Mouse (Mus musculus) hindbrain, embryonic 15.5 days (tissue): ENCODE data around the gene Notch3. TPM values are rescaled to one million over a fixed set of nuclear protein-coding genes. Genes with fewer than 3 reads are reported as not detected.

Experiments used
- ATAC-seq: fragments of 200-750 bp; cut with Nextera tagmentation; 2 replicates; pipeline ENCODE4 v1.8.0; 2017; ENCODE audit warnings: low read depth, moderate number of reproducible peaks, moderate TSS enrichment; ENCODE audit not compliant: low FRiP score
- H3K27ac ChIP-seq: fragments of 300-500 bp; sonication (generic); replicated peaks from 2 replicates; pipeline ENCODE4 v1.5.1; 2015; ENCODE audit warnings: mild to moderate bottlenecking, inconsistent platforms
- H3K27me3 ChIP-seq: fragments of 300-500 bp; sonication (generic); 2 replicates; pipeline ENCODE4 v1.6.1; 2015; ENCODE audit warnings: control low read depth, inconsistent platforms
- H3K36me3 ChIP-seq: fragments of 300-500 bp; sonication (generic); 2 replicates; pipeline ENCODE4 v1.6.1; 2015; ENCODE audit warnings: control low read depth, inconsistent platforms
- H3K4me1 ChIP-seq: fragments of 300-500 bp; sonication (generic); replicated peaks from 2 replicates; pipeline ENCODE4 v1.6.1; 2015; ENCODE audit warnings: control low read depth, inconsistent platforms
- H3K4me2 ChIP-seq: fragments of 300-500 bp; sonication (generic); 2 replicates; pipeline ENCODE4 v1.6.1; 2015; ENCODE audit warnings: moderate library complexity, mild to moderate bottlenecking, inconsistent platforms
- H3K4me3 ChIP-seq: fragments of 300-500 bp; sonication (generic); 2 replicates; pipeline ENCODE4 v1.5.1; 2015; ENCODE audit warnings: mild to moderate bottlenecking, inconsistent platforms
- H3K9ac ChIP-seq: fragments of 300-500 bp; sonication (generic); 2 replicates; pipeline ENCODE4 v1.6.1; 2015; ENCODE audit warnings: inconsistent platforms
- H3K9me3 ChIP-seq: fragments of 300-500 bp; sonication (generic); 2 replicates; pipeline ENCODE4 v1.6.1; 2016; ENCODE audit warnings: control low read depth, inconsistent platforms
- WGBS: fragments of 180-500 bp; shearing (Covaris S2); methylation state at CpG from one replicate; pipeline ENCODE4 v1.1.7; 2015; 5-methylcytosine and 5-hydroxymethylcytosine counted together
- polyA plus RNA-seq: library from polyadenylated mRNA; unstranded; fragments of >200 nt; fragmentation: Nextera tagmentation; extraction: Ambion mirVana; gene quantifications from 2 replicates; pipeline ENCODE4 v1.2.1, GENCODE M21; 2015

Notch3 gene
- polyA plus RNA-seq, 1 experiment from 2014 or later: 10.5 TPM

DNA sequence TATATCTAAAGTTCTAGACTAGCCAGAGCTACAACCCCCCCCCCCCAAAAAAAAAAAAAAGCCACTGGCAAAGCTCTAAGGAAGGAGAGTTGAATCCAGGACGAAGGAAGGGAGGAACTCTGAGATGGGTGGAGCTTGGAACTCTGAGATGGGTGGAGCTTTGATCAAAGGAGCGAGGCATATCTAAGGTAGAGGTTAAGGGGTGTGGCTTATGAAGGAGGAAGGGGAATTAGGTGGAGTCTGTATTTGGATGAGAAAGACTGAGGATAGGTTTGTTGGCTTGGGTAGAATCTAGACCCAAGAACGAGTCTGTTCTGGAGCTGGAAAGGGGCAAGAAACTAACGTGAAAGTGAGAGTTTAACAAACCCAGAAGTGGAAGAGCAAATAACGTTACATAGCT lies 23.2 kb upstream of the Notch3 start:
- Histone ChIP-seq H3K4me1 (peaks cover 11% of the 10 kb centered on the region), H3K27me3 (peaks cover 15% of the 10 kb centered on the region), H3K9ac (no peak overlapping the region), H3K27ac (no peak overlapping the region), H3K4me3 (peak overlapping the region; percentile 43), H3K4me2 (peak overlapping the region; percentile 92), H3K36me3 (no peaks in the 10 kb centered on the region), H3K9me3 (no peaks in the 10 kb centered on the region)
- no peak for ATAC-seq
- 20% methylated on average over 5 of the region's 5 CpGs for WGBS

DNA sequence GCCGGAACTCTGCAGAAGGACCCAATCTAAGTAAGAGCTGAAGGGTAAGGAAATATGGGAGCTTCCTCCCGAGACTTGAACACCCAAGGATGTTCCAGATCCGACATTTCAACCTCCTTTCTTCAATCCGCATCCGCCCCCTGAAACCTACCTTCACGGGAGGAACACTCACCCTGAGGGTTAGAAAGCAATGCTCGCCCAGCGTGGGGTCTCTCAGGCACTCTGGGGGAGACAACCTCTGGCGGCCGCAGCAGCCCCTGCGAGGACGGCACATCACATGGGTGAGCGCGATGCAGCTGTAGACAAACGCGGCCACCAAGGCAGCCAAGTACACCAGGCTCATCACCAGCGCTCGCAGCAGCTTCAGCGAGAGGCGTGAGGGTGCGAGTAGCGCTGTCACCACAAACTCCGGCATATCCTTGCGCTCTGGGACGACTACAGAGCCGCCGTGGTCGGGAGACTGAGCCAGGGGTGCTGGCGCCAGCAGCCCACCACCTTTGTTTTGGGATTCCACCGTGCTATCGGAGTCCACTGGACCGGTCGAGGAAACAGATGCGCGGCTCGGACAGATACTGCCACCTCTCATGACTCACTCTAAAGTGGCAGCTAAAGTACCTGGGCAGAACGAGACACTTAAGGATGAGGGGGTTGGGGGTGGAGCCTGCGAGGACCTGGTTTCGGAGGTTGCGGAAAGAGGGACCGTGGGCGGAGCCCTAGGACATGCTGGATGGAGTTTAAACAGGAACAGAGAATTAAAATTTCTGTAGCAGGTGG lies 22.4 kb upstream of the Notch3 start, which contains the start of gene Ephx3:
Ephx3 (minus strand) TSS at position 687 of the 774 bp plus-strand sequence.
- H3K4me1 ChIP-seq: peaks cover 11% of the 10 kb centered on the region
- H3K9me3 ChIP-seq: no peaks in the 10 kb centered on the region
- no peaks in the 10 kb centered on the region for H3K36me3 ChIP-seq
- peak; percentile 77 for ATAC-seq
- peak within 1 kb of the TSS; percentile 43 for H3K4me3 ChIP-seq
- peak within 1 kb of the TSS; percentile 92 for H3K4me2 ChIP-seq
- 7% methylated on average over 42 of the region's 42 CpGs for WGBS
- peaks cover 15% of the 10 kb centered on the region for H3K27me3 ChIP-seq
- H3K27ac ChIP-seq: no peak within 1 kb of the TSS
- H3K9ac ChIP-seq: peak within 1 kb of the TSS; percentile 33

DNA sequence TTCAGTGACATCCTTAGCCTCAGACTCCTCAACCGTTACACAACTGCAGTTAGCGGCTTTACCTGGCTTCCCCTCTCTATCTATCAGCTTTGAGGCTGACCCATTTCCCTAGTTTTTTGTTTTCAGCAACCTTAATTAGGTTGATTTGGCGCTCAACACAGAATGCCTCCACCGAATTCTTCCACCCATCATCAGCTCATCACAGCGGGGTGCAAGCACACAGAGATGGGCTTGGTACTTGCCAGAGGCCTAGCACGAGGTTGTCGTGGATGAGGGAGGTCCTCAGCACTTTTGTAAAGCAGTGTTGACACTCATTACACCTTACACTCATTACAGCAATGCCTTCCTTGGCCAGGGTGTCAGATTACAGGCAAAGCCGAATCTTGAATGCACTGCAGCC lies 16.4 kb upstream of the Notch3 start:
- Histone ChIP-seq H3K27me3 (no peaks in the 10 kb centered on the region), H3K27ac (no peak overlapping the region), H3K9ac (no peak overlapping the region), H3K4me1 (peaks cover 18% of the 10 kb centered on the region), H3K9me3 (no peaks in the 10 kb centered on the region), H3K4me2 (no peak overlapping the region), H3K36me3 (no peaks in the 10 kb centered on the region), H3K4me3 (no peak overlapping the region)
- 35% methylated on average over 8 of the region's 8 CpGs for WGBS
- ATAC-seq: no peak

DNA sequence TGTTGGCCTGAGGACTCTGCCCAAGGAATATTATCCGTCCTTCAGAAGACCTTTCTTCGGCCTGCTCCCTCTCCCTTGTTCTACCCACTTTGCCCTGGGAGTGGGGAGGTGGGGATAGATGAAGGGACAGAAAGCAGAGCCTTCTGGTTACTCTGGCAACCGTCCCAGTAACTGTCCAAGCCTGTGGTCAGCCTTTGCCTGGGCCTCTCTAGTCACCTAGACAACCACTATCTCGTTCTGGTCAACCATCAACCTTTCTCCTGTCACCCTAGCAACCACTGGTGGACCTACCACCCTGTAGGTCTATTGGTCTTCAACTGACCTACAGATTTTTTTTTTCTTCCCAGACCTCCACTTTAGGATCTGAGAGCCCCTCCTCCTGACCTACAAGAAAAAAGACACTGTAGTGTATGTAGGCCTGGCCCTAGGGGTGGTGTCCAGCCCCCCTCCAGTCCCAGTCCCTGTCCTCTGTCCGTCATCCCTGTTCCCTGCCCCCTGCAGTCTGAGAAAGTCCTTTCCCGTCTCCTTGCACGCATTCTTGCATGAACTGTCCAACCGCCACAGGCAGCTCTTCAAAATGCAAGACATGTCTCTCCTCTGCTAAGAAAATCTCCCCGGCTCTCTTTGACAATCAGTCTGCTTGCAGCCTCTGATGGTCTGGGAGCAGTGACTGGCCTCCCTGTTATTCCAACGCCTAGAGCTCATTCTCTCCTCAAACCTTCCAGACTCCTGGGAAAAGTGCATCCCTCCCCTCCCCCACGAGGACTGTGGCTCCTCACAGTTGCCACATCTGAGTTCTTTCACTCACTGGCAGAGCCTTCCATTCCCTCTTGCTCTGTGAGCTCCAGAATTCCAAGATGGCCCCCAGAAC lies 13.2 kb upstream of the Notch3 start:
- Histone ChIP-seq H3K4me3 (no peak overlapping the region), H3K4me2 (no peak overlapping the region), H3K27me3 (no peaks in the 10 kb centered on the region), H3K27ac (peak overlapping the region; percentile 79), H3K9ac (no peak overlapping the region), H3K4me1 (peaks cover 18% of the 10 kb centered on the region), H3K9me3 (no peaks in the 10 kb centered on the region), H3K36me3 (no peaks in the 10 kb centered on the region)
- WGBS: 12% methylated on average over 11 of the region's 11 CpGs
- ATAC-seq: peak; percentile 90

DNA sequence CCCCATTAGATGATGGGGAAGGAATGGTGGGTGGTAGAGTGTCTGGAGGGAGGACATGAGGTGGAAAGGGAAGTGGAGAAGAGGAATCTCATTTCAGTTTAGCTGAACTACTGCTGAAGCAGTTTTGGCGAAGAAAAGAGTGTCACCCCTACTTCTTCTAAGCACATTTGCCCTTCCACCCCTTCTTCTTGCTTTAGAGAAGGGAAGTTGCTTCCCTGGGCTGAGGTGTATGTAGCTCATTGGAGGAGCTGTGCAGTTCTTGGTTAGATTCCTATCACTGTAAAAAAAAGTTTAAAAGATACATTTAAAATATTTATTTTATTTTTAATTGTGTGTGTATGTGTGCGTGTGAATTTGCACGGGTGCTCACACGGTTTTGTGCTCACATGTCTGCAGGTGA lies 10.3 kb upstream of the Notch3 start:
- Histone ChIP-seq H3K36me3 (no peaks in the 10 kb centered on the region), H3K9ac (no peak overlapping the region), H3K9me3 (no peaks in the 10 kb centered on the region), H3K27ac (no peak overlapping the region), H3K4me2 (no peak overlapping the region), H3K27me3 (no peaks in the 10 kb centered on the region), H3K4me3 (no peak overlapping the region), H3K4me1 (peaks cover 18% of the 10 kb centered on the region)
- ATAC-seq: no peak
- WGBS: 96% methylated on average over 4 of the region's 4 CpGs

DNA sequence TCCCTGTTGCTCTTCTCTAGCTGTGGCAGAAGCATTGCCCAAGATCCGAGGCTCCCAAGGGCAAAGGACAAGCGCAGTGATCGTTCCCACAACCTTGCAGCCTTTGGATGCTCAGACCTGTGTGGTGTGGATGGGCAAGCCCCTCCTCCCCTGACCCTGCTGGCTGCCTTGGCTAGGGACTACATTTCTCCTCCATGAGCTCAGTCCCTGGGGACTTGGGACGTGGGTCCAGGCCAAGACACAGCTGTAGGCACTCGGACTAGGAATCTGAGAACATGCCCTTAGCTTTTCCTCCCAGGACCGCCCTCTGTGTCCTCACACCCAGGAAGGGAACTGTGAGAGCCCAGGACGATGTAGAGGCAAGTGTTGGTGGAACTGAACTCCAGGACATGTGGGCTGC lies 6.5 kb upstream of the Notch3 start:
- H3K4me1 ChIP-seq: no peaks in the 10 kb centered on the region
- ATAC-seq: no peak
- no peak overlapping the region for H3K9ac ChIP-seq
- no peak overlapping the region for H3K4me3 ChIP-seq
- no peaks in the 10 kb centered on the region for H3K9me3 ChIP-seq
- H3K27me3 ChIP-seq: no peaks in the 10 kb centered on the region
- WGBS: 68% methylated on average over 7 of the region's 7 CpGs
- no peak overlapping the region for H3K27ac ChIP-seq
- H3K4me2 ChIP-seq: no peak overlapping the region
- H3K36me3 ChIP-seq: no peaks in the 10 kb centered on the region

DNA sequence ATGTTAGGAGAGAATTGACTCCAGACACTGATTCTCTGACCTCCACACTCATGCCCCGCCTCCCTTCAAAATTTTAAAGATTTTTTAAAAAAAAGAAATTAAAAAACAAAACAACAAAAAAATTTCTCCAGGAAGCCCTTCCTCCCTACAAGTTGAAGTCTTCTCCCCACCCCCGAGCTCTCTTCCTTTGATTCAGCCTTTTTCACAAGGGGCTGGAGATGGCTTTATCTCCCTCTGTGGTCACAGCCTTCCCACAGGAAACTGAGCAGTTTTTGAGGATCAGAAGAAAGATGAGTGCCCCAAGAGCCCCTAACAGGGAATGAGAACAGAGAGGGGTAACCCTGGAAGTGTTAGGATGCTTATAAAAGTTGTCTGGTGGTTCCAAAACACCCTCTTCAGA lies 5.8 kb upstream of the Notch3 start:
- Histone ChIP-seq H3K27ac (no peak overlapping the region), H3K4me1 (no peaks in the 10 kb centered on the region), H3K4me2 (no peak overlapping the region), H3K27me3 (no peaks in the 10 kb centered on the region), H3K9ac (no peak overlapping the region), H3K4me3 (no peak overlapping the region), H3K36me3 (no peaks in the 10 kb centered on the region), H3K9me3 (no peaks in the 10 kb centered on the region)
- 92% methylated on average over 2 of the region's 2 CpGs for WGBS
- no peak for ATAC-seq

DNA sequence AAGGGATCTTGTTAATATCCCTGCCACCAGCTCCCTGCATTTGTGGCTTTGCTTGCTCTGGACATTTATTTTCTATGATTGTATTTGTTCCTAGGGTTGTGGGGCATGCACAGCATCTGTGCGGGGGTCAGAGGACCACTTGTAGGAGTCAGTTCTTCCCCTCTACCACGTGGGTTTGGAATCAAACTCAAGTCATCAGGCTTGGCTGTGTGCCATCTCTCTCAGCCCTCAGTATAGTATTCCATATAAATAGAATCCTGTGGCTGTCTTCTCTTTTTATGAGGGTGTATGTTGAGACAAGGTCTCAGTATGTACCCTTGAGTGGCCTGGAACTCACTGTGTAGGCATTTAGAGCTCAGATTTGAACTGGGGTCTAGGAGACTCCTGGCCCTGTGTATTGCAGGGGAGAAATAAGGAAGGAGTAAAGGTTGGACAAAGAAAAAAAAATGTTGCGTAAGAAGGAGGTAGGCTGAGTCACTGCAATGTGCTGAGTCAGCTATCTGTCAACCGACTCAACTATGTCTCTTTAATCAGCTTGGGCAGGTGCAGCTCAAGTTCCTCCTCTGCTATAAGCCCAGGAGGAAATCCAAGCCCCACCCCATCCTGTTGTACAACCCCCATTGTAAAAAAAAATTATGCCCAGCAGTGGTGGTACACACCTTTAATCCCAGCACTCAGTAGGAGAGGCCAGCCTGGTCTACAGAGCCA lies 3.0 kb upstream of the Notch3 start:
- H3K27ac ChIP-seq: no peak overlapping the region
- no peaks in the 10 kb centered on the region for H3K36me3 ChIP-seq
- no peak overlapping the region for H3K4me2 ChIP-seq
- no peak overlapping the region for H3K9ac ChIP-seq
- H3K9me3 ChIP-seq: no peaks in the 10 kb centered on the region
- 77% methylated on average over 4 of the region's 4 CpGs for WGBS
- no peak for ATAC-seq
- peaks cover 22% of the 10 kb centered on the region for H3K4me1 ChIP-seq
- no peaks in the 10 kb centered on the region for H3K27me3 ChIP-seq
- H3K4me3 ChIP-seq: no peak overlapping the region

DNA sequence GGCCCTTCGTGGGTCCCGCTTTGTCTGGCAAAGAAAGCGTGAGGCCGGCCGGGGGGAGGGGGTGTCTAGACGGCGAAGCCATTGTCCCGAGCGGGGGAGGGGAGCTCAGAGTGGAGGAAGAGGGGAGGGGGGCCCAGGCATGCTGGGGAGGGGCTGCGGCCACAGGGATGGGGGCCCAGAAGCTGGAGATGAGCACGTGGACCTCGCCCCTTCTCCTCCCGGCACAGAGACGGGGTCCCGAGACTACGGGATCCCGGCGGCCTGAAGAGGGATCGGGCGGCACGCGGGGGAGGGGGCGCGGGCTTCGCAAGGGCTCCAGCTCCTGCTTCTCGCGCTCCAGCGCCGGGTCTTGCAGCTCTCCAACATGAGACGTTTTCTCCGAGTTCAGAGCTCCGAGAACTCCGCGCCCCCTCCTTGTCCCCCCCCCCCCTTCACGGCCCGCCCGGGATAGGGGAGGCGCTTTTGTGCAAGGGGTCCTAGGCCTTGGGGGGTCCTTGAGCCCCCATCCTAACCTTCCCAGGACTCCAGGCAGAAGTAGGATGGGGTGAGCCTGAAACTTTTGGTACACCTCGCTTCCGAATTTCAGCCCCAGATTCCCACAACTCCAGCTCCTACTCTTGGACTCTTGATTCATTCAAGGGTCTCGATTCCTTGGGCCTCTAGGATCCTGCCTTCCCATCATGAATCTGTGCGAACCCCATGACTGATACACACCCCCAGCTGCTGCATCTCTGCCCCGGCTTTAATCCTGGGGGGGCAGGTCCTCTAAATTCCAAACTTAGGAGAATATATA lies 653 bp downstream of the Notch3 start:
- ATAC-seq: peak; percentile 36
- peaks cover 43% of the 10 kb centered on the region for H3K4me1 ChIP-seq

DNA sequence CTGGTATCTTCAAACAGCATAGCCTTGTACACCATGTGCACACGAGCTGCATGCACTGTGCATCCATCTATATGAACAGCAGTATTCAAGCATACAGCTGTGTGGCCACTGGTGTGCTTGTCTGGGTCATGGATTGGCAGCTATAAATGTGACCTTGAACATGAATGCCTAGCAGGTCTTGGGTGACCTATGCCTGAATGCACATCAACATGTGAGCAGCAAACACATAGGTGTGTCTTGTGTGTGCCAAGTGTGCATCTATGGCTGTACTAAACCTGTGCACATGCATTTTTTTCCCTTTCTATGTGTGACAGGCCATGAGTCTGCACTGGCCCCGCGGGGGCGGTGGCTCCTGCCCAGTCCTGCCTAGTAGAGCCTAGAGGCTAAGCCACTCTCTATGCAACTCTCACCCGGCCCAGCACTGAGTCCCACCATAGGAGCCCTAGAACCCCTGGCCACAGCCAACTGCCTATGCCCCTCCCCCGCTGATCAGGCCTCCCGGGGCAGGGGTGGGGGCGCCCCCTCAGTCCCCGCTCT lies 1.3 kb downstream of the Notch3 start:
- peaks cover 43% of the 10 kb centered on the region for H3K4me1 ChIP-seq
- WGBS: 2% methylated on average over 7 of the region's 9 CpGs

More for the DNA sequence above, 653 bp downstream of the Notch3 start:
- H3K36me3 ChIP-seq: no peaks in the 10 kb centered on the region
- H3K27me3 ChIP-seq: no peaks in the 10 kb centered on the region
- H3K27ac ChIP-seq: peak overlapping the region; percentile 86
- no peaks in the 10 kb centered on the region for H3K9me3 ChIP-seq
- WGBS: under 1% methylated on average over 30 of the region's 43 CpGs
- H3K4me2 ChIP-seq: peak overlapping the region; percentile 93
- peak overlapping the region; percentile 58 for H3K9ac ChIP-seq
- H3K4me3 ChIP-seq: peak overlapping the region; percentile 54

DNA sequence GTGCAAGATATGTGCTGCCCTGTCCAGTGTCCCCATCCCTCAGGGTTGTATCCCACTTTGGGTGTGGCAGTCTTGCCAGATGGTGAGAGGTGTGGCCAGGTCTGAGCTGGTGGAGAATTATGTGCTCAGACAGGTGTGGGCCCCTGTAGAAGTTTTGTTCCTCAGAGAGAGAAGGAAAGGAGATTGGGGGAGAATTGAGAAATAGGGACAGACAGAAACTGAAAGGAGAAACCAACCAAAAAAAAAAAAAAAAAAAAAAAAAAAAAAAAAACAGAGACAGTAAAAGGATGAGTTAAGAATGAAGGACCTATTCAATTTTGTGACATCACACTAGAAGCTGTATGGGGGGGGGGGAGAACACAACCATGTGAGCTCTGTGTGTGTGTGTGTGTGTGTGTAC lies 1.9 kb downstream of the Notch3 start:
- ATAC-seq: no peak
- no peak overlapping the region for H3K4me3 ChIP-seq
- no peaks in the 10 kb centered on the region for H3K27me3 ChIP-seq
- peak overlapping the region; percentile 37 for H3K27ac ChIP-seq
- no peak overlapping the region for H3K9ac ChIP-seq
- H3K4me2 ChIP-seq: peak overlapping the region; percentile 93; the same call in 1 of the 2 replicates
- no peaks in the 10 kb centered on the region for H3K9me3 ChIP-seq
- peaks cover 43% of the 10 kb centered on the region for H3K4me1 ChIP-seq
- H3K36me3 ChIP-seq: no peaks in the 10 kb centered on the region

More for the DNA sequence above, 1.3 kb downstream of the Notch3 start:
- peak; percentile 70 for ATAC-seq
- Histone ChIP-seq H3K36me3 (no peaks in the 10 kb centered on the region), H3K27ac (peak overlapping the region; percentile 86), H3K9ac (peak overlapping the region; percentile 58), H3K4me2 (peak overlapping the region; percentile 93), H3K4me3 (peak overlapping the region; percentile 54), H3K27me3 (no peaks in the 10 kb centered on the region), H3K9me3 (no peaks in the 10 kb centered on the region)
